In genomic region chr5:142814161-142814651, GRCm38 (mm10) we compare ENCODE assay signal across 7 mouse cellular contexts. TPM values are rescaled to one million over a fixed set of nuclear protein-coding genes. Genes with fewer than 3 reads are reported as not detected.
DNase-seq lines count a peak whose midpoint lies in the region; ATAC-seq and TF ChIP-seq lines count a peak whose summit lies in the region.

No protein-coding gene starts in this region.

- peaks cover 16% of the 10 kb centered on the region for H3K4me1 ChIP-seq in testis, adult 2 months (ENCODE audit: control insufficient read depth, insufficient read depth, low read length)
- H3K4me1 ChIP-seq in cerebellum, adult 2 months (ENCODE audit: control insufficient read depth, insufficient read depth, low read length): peaks cover 12% of the 10 kb centered on the region
- H3K4me1 ChIP-seq in lung, embryonic 14.5 days (ENCODE audit: insufficient read depth): peaks cover 20% of the 10 kb centered on the region

- H3K27ac ChIP-seq in testis, adult 2 months (ENCODE audit: control insufficient read depth, insufficient read depth, low read depth, low read length): peak overlapping the region; percentile 5; the same call in 1 of the 2 replicates
- H3K27ac ChIP-seq in cerebellum, adult 2 months (ENCODE audit: insufficient read depth, low read length): peak overlapping the region; percentile 8; the same call in 1 of the 2 replicates
- peak overlapping the region; percentile 100 for H3K27ac ChIP-seq in lung, embryonic 14.5 days (ENCODE audit: low read depth)

- H3K9ac ChIP-seq in lung, embryonic 14.5 days: peak overlapping the region; percentile 100

- no peak for TF ChIP-seq CTCF in testis, adult 2 months (IDR thresholded peaks at IDR 0.05; ENCODE audit: control insufficient read depth, insufficient read depth, insufficient replicate concordance, low read depth, low read length)
- TF ChIP-seq CTCF in cerebellum, adult 2 months (IDR thresholded peaks at IDR 0.05; ENCODE audit: borderline replicate concordance, insufficient read depth, low read depth, low read length): no peak
- no peak for TF ChIP-seq CTCF in lung, embryonic 14.5 days (IDR thresholded peaks at IDR 0.05; ENCODE audit: low read depth)

- 1% methylated on average over 22 of the region's 22 CpGs for WGBS in cerebellum, adult 2 months
- WGBS in lung, embryonic 14.5 days: under 1% methylated on average over 22 of the region's 22 CpGs

- no peak for TF ChIP-seq POLR2A in testis, adult 2 months (IDR thresholded peaks at IDR 0.05; ENCODE audit: control insufficient read depth, low read depth, low read length)
- no peak for TF ChIP-seq POLR2A in cerebellum, adult 2 months (IDR thresholded peaks at IDR 0.05; ENCODE audit: borderline replicate concordance, insufficient read depth, low read length)

- ATAC-seq in lung, embryonic 14.5 days (ENCODE audit: insufficient read depth): no peak

- H3K27me3 ChIP-seq in testis, adult 2 months (ENCODE audit: control insufficient read depth, insufficient read depth, low read length): no peaks in the 10 kb centered on the region; the same call in 1 of the 2 replicates
- H3K27me3 ChIP-seq in cerebellum, adult 2 months (ENCODE audit: control insufficient read depth, insufficient read depth, low read length): no peaks in the 10 kb centered on the region
- H3K27me3 ChIP-seq in lung, embryonic 14.5 days (ENCODE audit: insufficient read depth, low read length): no peaks in the 10 kb centered on the region

- H3K4me3 ChIP-seq in testis, adult 2 months (ENCODE audit: control insufficient read depth, low read depth, low read length): peak overlapping the region; percentile 53
- H3K4me3 ChIP-seq in cerebellum, adult 2 months (replicated peaks; ENCODE audit: insufficient read depth, low read depth, low read length): peak overlapping the region; percentile 42
- H3K4me3 ChIP-seq in lung, embryonic 14.5 days (ENCODE audit: low read depth, low read length): peak overlapping the region; percentile 90

- peak overlapping the region; percentile 97 for H3K4me2 ChIP-seq in lung, embryonic 14.5 days

- H3K9me3 ChIP-seq in lung, embryonic 14.5 days (ENCODE audit: low read depth, low read length): no peaks in the 10 kb centered on the region

- H3K36me3 ChIP-seq in testis, adult 2 months (ENCODE audit: control insufficient read depth, insufficient read depth, low read length): no peaks in the 10 kb centered on the region
- H3K36me3 ChIP-seq in lung, embryonic 14.5 days (ENCODE audit: insufficient read depth): peaks cover 35% of the 10 kb centered on the region

- no peak for DNase-seq in testis, postnatal 10 days (ENCODE audit: low spot score)
- DNase-seq in cerebellum, adult 2 months: peak; percentile 73 to 76
- peak; percentile 70 to 73 for DNase-seq in heart, adult 18-20 months
- peak; percentile 45 for DNase-seq in kidney, adult 11 months
- DNase-seq in lung, embryonic 14.5 days: peak; percentile 62
- peak; percentile 38 for DNase-seq in skeletal muscle tissue, adult 2 months (ENCODE audit: low read depth, low spot score)

RNA-seq across cellular contexts. Expression of gene Tnrc18, which starts 3.3 kb away (rescaled TPM):
- polyA plus RNA-seq in testis, adult 2 months (2012; rRNA removed): 35.9 and 39.9 TPM in 2 replicates
- 29.3 and 36.5 TPM in 2 replicates for polyA plus RNA-seq in cerebellum, adult 2 months (2012; rRNA removed)
- 10 to 100 TPM; 39.2 to 48.2 TPM for total RNA-seq in heart, adult 18-20 months (2021)
- polyA plus RNA-seq in lung, embryonic 14.5 days (2014; fragmentation: Nextera tagmentation; extraction: Ambion mirVana): 38.4 and 40.4 TPM in 2 replicates

Comparison
In these comparisons a context has a peak if more than half of its experiments do, and no peak if none do; other contexts are left out.
1. H3K27ac ChIP-seq: peak in every context shown above with its lines; median percentile 100 in lung, embryonic 14.5 days; 8 in cerebellum, adult 2 months; 5 in testis, adult 2 months.